Mouse (Mus musculus) granulocyte monocyte progenitor cell, adult 5-6 weeks (primary cell): ENCODE data around the gene Gm10037. TPM values are rescaled to one million over a fixed set of nuclear protein-coding genes. Genes with fewer than 3 reads are reported as not detected.
"Not testable (repeated sequence)": the region's sequence is repeated elsewhere in the genome, so short reads cannot be mapped to it uniquely, and the experiment has no call there.

Experiments
- ATAC-seq: replicated peaks from 2 replicates; pipeline ENCODE4 v1.8.0; 2016; ENCODE audit warnings: mild to moderate bottlenecking, moderate TSS enrichment, inconsistent platforms; ENCODE audit not compliant: poor library complexity, severe bottlenecking
- total RNA-seq, 2 experiments: library from RNA; stranded (forward) in 1 of 2; stranded (reverse) in 1 of 2; fragments of 200-712, 200-1000 nt in 1 of 2; fragments of >200 nt in 1 of 2; fragmentation: Nextera tagmentation in 1 of 2; gene quantifications; 2 replicates each; pipeline ENCODE4 v1.2.3; 2014 to 2017

The Gm10037 gene
- total RNA-seq, 2 experiments from 2014 or later: not detected

DNA sequence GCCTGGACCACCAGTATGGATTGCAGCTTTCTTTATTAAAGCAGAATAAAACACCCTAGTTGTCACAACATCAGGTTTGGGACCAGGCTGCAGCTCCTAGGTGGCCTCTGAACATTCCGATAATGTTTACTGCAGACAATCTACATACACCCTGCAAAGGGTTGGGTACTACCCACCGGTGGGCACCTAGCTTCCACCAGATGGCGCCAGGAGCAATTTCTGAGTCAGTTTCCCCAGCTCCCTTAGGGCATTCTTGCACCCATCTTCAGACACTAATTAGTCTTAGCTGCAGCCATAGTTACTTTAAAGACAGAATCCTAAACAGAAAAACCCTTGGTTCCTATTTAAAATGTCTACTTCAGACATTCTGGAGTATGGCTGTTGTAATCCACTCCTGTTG is 37.0 kb downstream of the Gm10037 start:
- ATAC-seq: no peak

DNA sequence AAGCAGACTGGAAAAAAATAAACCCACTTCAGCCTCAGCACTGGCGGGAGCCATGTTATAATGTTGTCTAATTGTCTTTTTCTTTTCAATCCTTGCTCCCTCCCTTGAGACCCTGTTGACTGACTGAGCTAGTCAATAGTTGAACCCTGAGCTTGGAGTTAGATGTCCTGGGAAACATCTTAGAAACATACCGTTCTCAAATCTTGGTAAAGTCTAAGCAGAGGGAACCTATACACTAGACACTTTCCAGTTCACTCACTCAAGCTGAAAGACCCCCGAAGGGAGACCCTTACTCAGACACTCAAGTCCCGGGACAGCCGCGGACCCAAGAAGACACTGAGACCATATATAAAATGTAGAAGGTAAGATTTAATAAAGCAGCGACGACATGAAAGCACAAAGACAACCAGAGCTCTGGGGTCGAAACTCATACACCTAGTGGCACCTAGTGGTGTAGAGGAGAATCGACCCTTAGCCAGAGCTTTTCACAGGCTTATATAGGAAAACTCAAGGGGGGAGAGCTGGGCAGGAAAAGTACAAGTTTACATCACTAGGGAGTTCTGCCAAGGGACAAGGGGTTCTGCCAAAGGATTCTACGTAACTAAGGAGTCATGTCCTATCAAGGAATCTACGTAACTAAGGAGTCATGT is 45.3 kb downstream of the Gm10037 start:
- not testable (repeated sequence) for ATAC-seq

DNA sequence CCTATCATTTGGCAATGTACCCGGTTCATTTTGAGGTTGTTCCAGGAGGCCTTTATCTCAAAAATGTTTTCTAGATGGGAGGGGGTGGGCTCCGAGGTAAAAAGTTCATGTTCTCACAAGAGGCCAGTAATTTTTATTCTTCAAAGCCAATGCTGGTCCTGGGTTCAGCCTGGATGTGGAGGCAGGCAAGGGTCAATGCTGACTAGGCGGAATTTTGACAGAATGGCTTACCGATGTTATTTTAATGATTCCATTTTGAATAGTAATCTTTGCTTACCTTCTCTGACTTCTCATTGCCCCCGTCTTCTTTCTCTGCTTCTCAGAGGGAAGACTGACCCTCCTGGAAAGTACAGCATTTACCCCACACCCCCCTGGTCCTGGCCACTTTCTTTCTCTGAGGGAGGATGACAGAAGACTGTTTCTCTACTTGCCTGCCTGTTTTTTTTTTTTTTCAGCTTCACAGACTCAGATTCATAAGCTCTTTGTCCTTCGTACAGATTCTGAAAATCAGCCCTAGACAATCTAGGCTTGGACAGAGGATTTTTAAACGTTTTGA is 45.9 kb downstream of the Gm10037 start:
- ATAC-seq: no peak

DNA sequence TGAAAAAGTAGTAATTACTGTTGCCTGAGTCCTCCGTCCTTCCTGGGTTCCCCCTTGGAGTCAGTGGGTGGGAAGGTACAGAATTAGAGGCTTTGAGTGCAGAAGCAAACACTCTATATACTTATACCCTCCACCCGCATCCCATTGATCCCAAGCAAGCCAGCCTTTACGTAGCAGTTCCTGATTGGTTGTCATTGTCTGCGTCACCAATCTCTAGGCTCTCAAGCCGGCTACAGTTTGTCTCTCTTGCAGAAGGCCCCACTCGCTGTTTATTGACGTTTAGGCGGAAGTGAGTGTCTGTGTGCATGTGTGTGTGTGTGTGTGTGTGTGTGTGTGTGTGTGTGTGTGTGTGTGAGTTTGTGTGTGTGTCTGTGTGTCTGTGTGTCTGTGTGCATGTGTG is 53.1 kb downstream of the Gm10037 start:
- no peak for ATAC-seq

Other genes with a start within 250 kb of the Gm10037 start
- 10.8 and 17.2 TPM in 2 replicates for gene Zfp729b, start 221.4 kb upstream of the Gm10037 start, total RNA-seq (2014; fragmentation: Nextera tagmentation)
- 16.1 and 16.3 TPM in 2 replicates for gene Zfp729b, start 221.4 kb upstream of the Gm10037 start, total RNA-seq (2017)
- gene Gm49345, start 193.3 kb upstream of the Gm10037 start, total RNA-seq (2014; fragmentation: Nextera tagmentation): 3.4 TPM in 1 of 2 replicates, not detected in the other
- not detected in 2 replicates for gene Gm49345, start 193.3 kb upstream of the Gm10037 start, total RNA-seq (2017)
- gene Zfp729a, start 193.3 kb upstream of the Gm10037 start, total RNA-seq (2014; fragmentation: Nextera tagmentation): 15.0 and 17.6 TPM in 2 replicates
- 7.4 and 14.4 TPM in 2 replicates for gene Zfp729a, start 193.3 kb upstream of the Gm10037 start, total RNA-seq (2017)
- gene Zfp738, start 144.0 kb upstream of the Gm10037 start, total RNA-seq (2014; fragmentation: Nextera tagmentation): 26.8 and 28.6 TPM in 2 replicates
- gene Zfp738, start 144.0 kb upstream of the Gm10037 start, total RNA-seq (2017): 6.9 and 27.3 TPM in 2 replicates
- gene Zfp65, start 101.9 kb upstream of the Gm10037 start, total RNA-seq (2014; fragmentation: Nextera tagmentation): 12.1 and 12.6 TPM in 2 replicates
- gene Zfp65, start 101.9 kb upstream of the Gm10037 start, total RNA-seq (2017): 12.1 and 18.0 TPM in 2 replicates
- gene Zfp85, start 75.9 kb upstream of the Gm10037 start, total RNA-seq (2014; fragmentation: Nextera tagmentation): 6.3 and 7.5 TPM in 2 replicates
- gene Zfp85, start 75.9 kb upstream of the Gm10037 start, total RNA-seq (2017): 7.3 and 7.8 TPM in 2 replicates
- gene Zfp493, start 51.4 kb upstream of the Gm10037 start, total RNA-seq (2014; fragmentation: Nextera tagmentation): 2.7 and 3.6 TPM in 2 replicates
- 3.0 and 3.9 TPM in 2 replicates for gene Zfp493, start 51.4 kb upstream of the Gm10037 start, total RNA-seq (2017)
- gene Zfp273, start 17.4 kb upstream of the Gm10037 start, total RNA-seq (2014; fragmentation: Nextera tagmentation): 3.7 and 5.9 TPM in 2 replicates
- 6.0 and 7.0 TPM in 2 replicates for gene Zfp273, start 17.4 kb upstream of the Gm10037 start, total RNA-seq (2017)
- gene BC048507, start 32.2 kb downstream of the Gm10037 start, total RNA-seq (2014; fragmentation: Nextera tagmentation): not detected in 2 replicates
- not detected in 2 replicates for gene BC048507, start 32.2 kb downstream of the Gm10037 start, total RNA-seq (2017)